Mouse (Mus musculus) frontal cortex, adult (tissue): ENCODE measurements around the gene Csdc2.

Experiments used
- ATAC-seq: cut with Nextera tagmentation; 2 replicates; pipeline ENCODE4 v1.9.2; 2017; ENCODE audit warnings: mild to moderate bottlenecking, moderate library complexity, mixed read lengths; ENCODE audit not compliant: low TSS enrichment

Csdc2 gene

DNA sequence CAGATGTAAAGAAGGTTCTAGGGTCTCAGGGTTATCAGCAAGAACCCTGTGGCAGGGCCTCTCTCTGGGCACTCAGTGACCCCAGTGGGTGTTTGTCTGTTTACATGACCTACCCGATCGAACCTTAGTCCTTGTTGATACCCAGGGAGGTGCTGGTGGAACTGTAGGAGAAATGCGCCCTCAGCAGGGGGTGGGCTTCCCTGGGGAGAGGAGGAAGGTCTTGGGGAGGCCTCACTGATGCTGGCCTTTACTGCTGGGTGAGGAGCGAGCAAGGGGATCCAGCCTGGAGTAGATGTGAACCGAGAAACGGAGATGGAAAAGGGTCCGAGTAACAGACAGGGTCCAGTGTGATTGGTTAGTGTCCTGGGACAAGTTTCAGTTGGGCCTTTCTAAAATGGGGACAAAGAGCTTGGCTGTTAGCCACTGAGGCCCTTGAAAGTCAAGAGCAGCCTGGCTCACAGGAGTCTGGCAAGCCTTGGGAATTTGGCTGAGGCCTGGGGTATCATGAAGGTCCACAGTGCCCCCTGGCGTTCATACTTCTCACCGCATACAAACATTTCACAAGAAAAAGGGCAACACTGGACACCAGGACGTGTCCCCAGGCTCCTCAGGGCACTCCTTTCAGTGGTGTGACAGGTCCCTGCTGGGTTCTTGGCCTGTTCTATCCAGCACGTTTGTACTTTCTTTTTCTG is 53.0 kb downstream of the Csdc2 start:
- peak; percentile 58 for ATAC-seq

DNA sequence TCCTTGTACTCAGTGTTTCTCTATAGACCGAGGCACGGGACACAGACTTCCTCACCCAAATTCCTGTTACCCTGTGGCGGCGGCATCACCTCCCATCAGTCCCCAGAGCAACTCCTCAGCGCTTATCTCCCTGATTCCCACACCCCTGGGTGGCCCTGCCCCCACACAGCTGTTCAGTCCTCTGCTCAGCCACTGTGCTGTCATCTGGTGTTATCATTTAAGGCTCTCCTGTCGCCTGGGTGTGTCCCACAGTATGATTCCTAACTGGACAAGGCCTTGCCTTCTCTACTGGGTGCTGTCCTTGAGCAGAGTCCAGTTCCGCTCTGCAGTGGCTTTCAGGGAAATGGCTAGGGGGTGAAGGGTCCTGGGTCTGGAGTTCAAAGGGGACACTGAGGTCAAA is 54.0 kb downstream of the Csdc2 start:
- no peak for ATAC-seq

DNA sequence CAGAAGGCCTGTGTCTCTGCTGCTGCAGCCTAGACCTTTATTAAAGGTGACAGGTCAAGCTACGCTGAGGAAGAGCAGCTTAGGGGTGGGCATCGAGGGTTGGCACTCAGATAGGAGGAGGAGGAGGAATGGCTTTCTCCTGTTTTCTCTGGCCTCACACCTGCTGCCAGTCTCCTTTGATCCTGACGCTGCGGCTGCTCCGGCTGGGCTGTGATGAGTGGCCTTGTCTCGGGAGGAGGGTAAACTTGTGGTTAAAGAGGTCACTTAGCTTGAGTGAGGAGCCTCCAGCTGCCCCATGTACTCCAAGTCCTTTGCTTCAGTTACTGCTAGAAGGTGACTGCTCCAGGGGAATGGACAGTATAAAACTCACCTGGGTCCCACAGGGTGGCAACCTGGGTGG is 57.4 kb downstream of the Csdc2 start:
- ATAC-seq, result no peak
